ENCODE assay signal across 14 mouse cellular contexts in the genomic region with DNA sequence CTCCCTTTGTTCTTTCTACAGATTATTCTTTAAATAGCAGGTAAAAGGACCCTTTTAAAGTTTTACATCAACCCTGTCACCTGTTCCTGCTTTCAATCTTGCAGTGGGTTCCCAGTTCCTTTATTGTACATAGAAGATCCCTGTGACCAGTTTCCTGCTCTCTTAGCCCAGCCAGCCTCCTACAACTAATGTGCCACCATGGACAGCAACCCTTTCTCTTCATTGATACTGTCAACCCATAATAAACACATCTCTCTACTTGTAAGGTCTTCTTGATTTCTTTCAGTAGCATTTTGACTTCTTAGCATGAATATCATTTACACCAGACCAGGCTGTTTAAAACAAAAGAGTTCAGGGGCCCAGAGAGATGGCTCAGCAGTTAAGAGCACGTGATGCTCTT.
"Had no signal": no experiment of that assay in that cellular context is flagged by ENCODE, and none has a peak within 500 bp of the region (broad histone marks: within the 10 kb centered on the region; RNA-seq: fewer than 3 reads in every experiment).

No protein-coding gene starts in this region.

- H3K4me1 ChIP-seq: limb, embryonic 12.5 days; liver, embryonic 13.5 days; megakaryocyte, embryonic 14.5 days; midbrain, embryonic 12.5 days had no signal

- DNase-seq: kidney, adult 8-10 months; kidney, postnatal 36 days; liver; liver, embryonic 13.5 days; liver, postnatal 0 days; lung, postnatal 4 days; right cerebral cortex, adult 18-20 months; right cerebral cortex, postnatal 25 days; thymus, adult 18-20 months; thymus, postnatal 14 days had no signal

- H3K27me3 ChIP-seq: limb, embryonic 12.5 days; liver, embryonic 13.5 days; midbrain, embryonic 12.5 days had no signal

- H3K9me3 ChIP-seq: liver, embryonic 13.5 days; megakaryocyte, embryonic 14.5 days; midbrain, embryonic 12.5 days had no signal

- H3K27ac ChIP-seq: limb, embryonic 12.5 days; liver, embryonic 13.5 days; midbrain, embryonic 12.5 days had no signal

- H3K4me2 ChIP-seq: limb, embryonic 12.5 days; liver, embryonic 13.5 days; midbrain, embryonic 12.5 days had no signal

- ATAC-seq: liver, postnatal 0 days; midbrain, embryonic 16.5 days had no signal

- H3K9ac ChIP-seq: limb, embryonic 12.5 days; liver, embryonic 13.5 days; liver, postnatal 0 days; midbrain, embryonic 12.5 days had no signal

- H3K36me3 ChIP-seq: limb, embryonic 12.5 days; liver, embryonic 13.5 days; midbrain, embryonic 12.5 days had no signal

- H3K4me3 ChIP-seq: limb, embryonic 12.5 days; liver, embryonic 13.5 days; megakaryocyte, embryonic 14.5 days; midbrain, embryonic 12.5 days had no signal
